Mouse (Mus musculus) left cerebral cortex, postnatal 10 days (tissue): ENCODE results near the gene Rrn3. TPM values are rescaled to one million over a fixed set of nuclear protein-coding genes. Genes with fewer than 3 reads are reported as not detected.

Experiments
- DNase-seq, 2 experiments: peaks; one replicate each; pipeline ENCODE4 v3.0.0; 2021 to 2022; ENCODE audit warnings: low spot score in 2 of 2, mixed read lengths in 1 of 2; ENCODE audit errors: extremely low spot score in 1 of 2
- intact Hi-C: fragments of 180-260 bp; cut with DNase I; formaldehyde crosslinking; loops from one replicate; pipeline ENCODE4 v1.15.1; 2025
- microRNA-seq: library from miRNA; unstranded; fragments of <30 nt; microRNA quantifications from one replicate; pipeline ENCODE4 v1.2.0, GENCODE M21; 2022
- total RNA-seq, 2 experiments: library from RNA; stranded (reverse); gene quantifications; 2 replicates each; pipeline ENCODE4 v1.2.3; 2021

The Rrn3 gene
- total RNA-seq, 2 experiments from 2014 or later: 44.8 to 47.0 TPM

- no peak for DNase-seq
These were observed 51.1 kb downstream of the Rrn3 start for GRCm38 (mm10) chr16:13831606-13832005.

GRCm38 (mm10) chr16:13834382-13834781, 53.9 kb downstream of the Rrn3 start:
- DNase-seq: no peak
- intact Hi-C loops: loop anchor here (10.0 kb wide), 1 partner anchor 290 kb away; no protein-coding TSS in a partner anchor

More at GRCm38 (mm10) chr16:13831606-13832005, 51.1 kb downstream of the Rrn3 start:
- intact Hi-C loops: loop anchor here (10.0 kb wide), 1 partner anchor 293 kb away; no protein-coding TSS in a partner anchor

GRCm38 (mm10) chr16:13840056-13840455, 59.5 kb downstream of the Rrn3 start:
- no peak for DNase-seq
- intact Hi-C loops: no loop called here

GRCm38 (mm10) chr16:13840956-13841355, 60.4 kb downstream of the Rrn3 start:
- intact Hi-C loops: no loop called here
- DNase-seq: no peak

GRCm38 (mm10) chr16:13845031-13845430, 64.5 kb downstream of the Rrn3 start:
- intact Hi-C loops: no loop called here
- no peak for DNase-seq

- intact Hi-C loops: no loop called here
These were observed 66.2 kb downstream of the Rrn3 start for GRCm38 (mm10) chr16:13846675-13847074.

GRCm38 (mm10) chr16:13848310-13848709, 67.8 kb downstream of the Rrn3 start:
- intact Hi-C loops: no loop called here
- no peak for DNase-seq

More at GRCm38 (mm10) chr16:13846675-13847074, 66.2 kb downstream of the Rrn3 start:
- no peak for DNase-seq

- intact Hi-C loops: no loop called here
- no peak for DNase-seq
These were observed 70.9 kb downstream of the Rrn3 start for GRCm38 (mm10) chr16:13851446-13851845.

- intact Hi-C loops: no loop called here
- DNase-seq: no peak
These were observed 73.4 kb downstream of the Rrn3 start for GRCm38 (mm10) chr16:13853886-13854285.

Small RNA genes lying within 50 kb of the gene (microRNA-seq; reads per million reads assigned to microRNA genes)
- not detected for gene Gm27734

Other genes starting within 250 kb of the Rrn3 start
- 10 to 100 TPM; 28.6 to 29.5 TPM for gene Parn, start 112.5 kb upstream of the Rrn3 start, total RNA-seq
- gene Bfar, start 108.8 kb upstream of the Rrn3 start, total RNA-seq: 10 to 100 TPM; 36.8 to 39.0 TPM
- gene 3110001I22Rik, start 108.8 kb upstream of the Rrn3 start, total RNA-seq: 1 to 10 TPM; 3.2 to 5.5 TPM
- not detected for gene Pla2g10, start 49.7 kb upstream of the Rrn3 start, total RNA-seq
- 100 to 1,000 TPM in 1 of 2 experiments, 10 to 100 TPM in 1; 97.1 to 104 TPM for gene Ntan1, start 38.1 kb downstream of the Rrn3 start, total RNA-seq
- gene Pdxdc1, start 122.4 kb downstream of the Rrn3 start, total RNA-seq: 10 to 100 TPM; 73.0 to 73.4 TPM
- 10 to 100 TPM; 71.9 to 75.9 TPM for gene Mpv17l, start 122.5 kb downstream of the Rrn3 start, total RNA-seq
- gene 2900011O08Rik, start 205.9 kb downstream of the Rrn3 start, total RNA-seq: 100 to 1,000 TPM; 292 to 312 TPM
- 1 to 10 TPM in 1 of 2 experiments, under 1 TPM in 1; 0.75 to 2.5 TPM for gene Ifitm7, start 206.2 kb downstream of the Rrn3 start, total RNA-seq